Mouse (Mus musculus) ES-Bruce4 (cell line): Measurements from ENCODE around the gene Dcaf1. TPM values are rescaled to one million over a fixed set of nuclear protein-coding genes. Genes with fewer than 3 reads are reported as not detected.

ENCODE experiments used
- H3K27ac ChIP-seq: 2 replicates; pipeline ENCODE4 v1.5.1; 2012; ENCODE audit warnings: low read length, inconsistent platforms; ENCODE audit not compliant: insufficient read depth
- H3K27me3 ChIP-seq: 2 replicates; pipeline ENCODE4 v1.6.1; 2012; ENCODE audit warnings: mild to moderate bottlenecking, low read length, inconsistent platforms; ENCODE audit not compliant: control insufficient read depth, poor library complexity, insufficient read depth, severe bottlenecking
- H3K36me3 ChIP-seq: 2 replicates; pipeline ENCODE4 v1.6.1; 2012; ENCODE audit warnings: inconsistent platforms, mild to moderate bottlenecking, low read length, moderate library complexity; ENCODE audit not compliant: control insufficient read depth, poor library complexity, insufficient read depth, severe bottlenecking
- H3K4me1 ChIP-seq: one replicate; pipeline ENCODE4 v1.8.1; 2011; ENCODE audit warnings: low read length; ENCODE audit not compliant: control insufficient read depth, insufficient read depth
- H3K4me3 ChIP-seq: 2 replicates; pipeline ENCODE4 v1.5.1; 2011; ENCODE audit warnings: low read depth, mild to moderate bottlenecking, low read length
- H3K9ac ChIP-seq: 2 replicates; pipeline ENCODE4 v1.6.1; 2012; ENCODE audit warnings: low read depth, mild to moderate bottlenecking, inconsistent platforms; ENCODE audit not compliant: poor library complexity, severe bottlenecking
- H3K9me3 ChIP-seq: replicated peaks from 2 replicates; pipeline ENCODE4 v1.6.1; 2012; ENCODE audit warnings: mild to moderate bottlenecking, low read length, inconsistent platforms; ENCODE audit not compliant: control insufficient read depth, poor library complexity, insufficient read depth, severe bottlenecking
- CTCF ChIP-seq: IDR thresholded peaks from one replicate; pipeline ENCODE4 v1.8.1; 2011; ENCODE audit warnings: low read depth, low read length
- EP300 ChIP-seq: IDR thresholded peaks from 2 replicates; pipeline ENCODE4 v1.6.1; 2011; ENCODE audit warnings: low read depth, low read length; ENCODE audit not compliant: insufficient read depth
- POLR2A ChIP-seq: IDR thresholded peaks from one replicate; pipeline ENCODE4 v1.8.1; 2011; ENCODE audit warnings: low read length; ENCODE audit not compliant: insufficient read depth
- polyA plus RNA-seq: library from polyadenylated mRNA; stranded (reverse); fragments of >200 nt; gene quantifications from 2 replicates; pipeline ENCODE4 v1.2.4, GENCODE M21; 2011; ENCODE audit warnings: low read depth; ENCODE audit not compliant: missing spikeins, insufficient read depth, insufficient read length

Gene Dcaf1
- polyA plus RNA-seq, 1 experiment: 65.9 TPM

DNA sequence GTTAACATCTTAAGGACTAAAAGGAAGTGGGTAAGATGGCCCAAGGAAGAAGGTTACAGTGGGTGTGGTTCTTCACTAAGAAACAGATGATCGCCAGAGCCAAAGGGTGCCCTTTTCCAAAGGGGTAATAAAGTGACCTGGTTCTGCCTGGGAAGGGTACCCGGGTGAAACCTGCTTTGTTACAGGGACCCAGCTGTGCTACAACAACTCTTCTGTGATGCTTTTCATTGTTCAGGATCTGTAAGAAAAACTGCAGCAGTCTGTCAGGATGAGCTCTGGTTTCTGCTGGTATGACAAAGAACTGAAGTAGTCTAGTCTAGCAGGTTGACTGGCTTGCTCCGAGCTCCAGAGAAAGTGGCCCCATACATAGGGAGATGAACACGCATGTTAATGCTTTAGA is 60.5 kb downstream of the Dcaf1 start:
- Histone ChIP-seq H3K9me3 (no peaks in the 10 kb centered on the region), H3K4me1 (no peaks in the 10 kb centered on the region), H3K9ac (no peak overlapping the region)

GRCm38 (mm10) chr9:106883085-106883484 is 61.4 kb downstream of the Dcaf1 start:
- Histone ChIP-seq H3K36me3 (peaks cover 14% of the 10 kb centered on the region), H3K4me3 (no peak overlapping the region), H3K27ac (no peak overlapping the region), H3K27me3 (no peaks in the 10 kb centered on the region), H3K4me1 (no peaks in the 10 kb centered on the region), H3K9me3 (no peaks in the 10 kb centered on the region), H3K9ac (no peak overlapping the region)
- TF ChIP-seq EP300 (no peak), CTCF (no peak), POLR2A (no peak)

More for the DNA sequence above, 60.5 kb downstream of the Dcaf1 start:
- Histone ChIP-seq H3K36me3 (peaks cover 18% of the 10 kb centered on the region), H3K27me3 (no peaks in the 10 kb centered on the region), H3K27ac (no peak overlapping the region), H3K4me3 (no peak overlapping the region)
- TF ChIP-seq EP300: no peak
- TF ChIP-seq POLR2A: no peak
- TF ChIP-seq CTCF: no peak

GRCm38 (mm10) chr9:106884306-106884705 is 62.6 kb downstream of the Dcaf1 start:
- TF ChIP-seq EP300 (no peak), POLR2A (no peak), CTCF (no peak)
- peak overlapping the region; percentile 97; the same call in 1 of the 2 replicates for H3K9ac ChIP-seq
- no peaks in the 10 kb centered on the region for H3K9me3 ChIP-seq
- no peaks in the 10 kb centered on the region for H3K27me3 ChIP-seq
- H3K27ac ChIP-seq: no peak overlapping the region
- peak overlapping the region; percentile 94 for H3K4me3 ChIP-seq
- H3K36me3 ChIP-seq: peaks cover 24% of the 10 kb centered on the region
- H3K4me1 ChIP-seq: peaks cover 2% of the 10 kb centered on the region

GRCm38 (mm10) chr9:106884996-106885900 is 63.6 kb downstream of the Dcaf1 start:
- Histone ChIP-seq H3K27me3 (no peaks in the 10 kb centered on the region), H3K4me3 (peak overlapping the region; percentile 94), H3K36me3 (peaks cover 26% of the 10 kb centered on the region), H3K9me3 (no peaks in the 10 kb centered on the region), H3K27ac (no peak overlapping the region), H3K4me1 (peaks cover 2% of the 10 kb centered on the region), H3K9ac (peak overlapping the region; percentile 97)
- no peak for TF ChIP-seq EP300
- TF ChIP-seq CTCF: no peak
- TF ChIP-seq POLR2A: no peak

DNA sequence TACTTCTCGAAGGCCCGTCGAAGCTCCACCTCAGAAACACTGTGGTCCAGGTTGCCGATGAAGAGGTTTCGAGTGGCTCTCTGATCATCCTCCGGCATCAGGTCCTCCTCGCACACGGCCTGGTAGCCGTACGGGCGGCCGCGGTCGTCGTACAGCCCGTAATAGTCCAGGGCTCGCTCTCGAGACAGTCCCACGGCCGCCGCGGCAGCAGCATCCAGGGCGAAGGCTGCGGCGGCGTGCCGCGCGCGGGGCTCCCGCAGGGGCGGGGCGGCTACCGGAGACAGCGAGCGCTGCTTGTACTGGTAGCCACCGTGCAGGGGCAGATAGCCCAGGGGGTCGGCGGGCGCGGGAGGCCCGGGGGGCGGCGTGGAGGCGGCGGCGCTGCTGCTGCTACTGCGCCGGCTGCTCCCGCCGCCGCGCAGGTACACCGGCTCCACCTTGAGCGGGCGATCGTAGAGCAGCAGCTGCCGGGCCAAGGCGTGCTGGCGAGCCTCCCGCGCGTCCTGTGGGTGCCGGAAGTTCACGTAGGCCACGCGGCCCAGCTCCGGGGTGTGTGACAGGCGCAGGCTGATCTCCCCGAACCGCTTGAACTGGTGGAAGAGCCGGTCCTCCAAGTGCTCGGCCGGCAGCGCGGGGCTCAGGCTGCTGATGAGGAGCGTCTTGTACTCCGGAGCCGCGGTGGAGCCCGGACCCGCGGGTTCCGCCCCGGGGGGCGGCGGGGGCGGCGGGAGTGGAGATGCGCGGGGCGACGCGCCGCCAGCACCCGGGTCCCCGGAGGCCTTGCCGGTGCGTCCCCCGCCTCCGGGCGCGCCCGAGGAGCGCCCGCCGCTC is 64.4 kb downstream of the Dcaf1 start:
- TF ChIP-seq POLR2A (no peak), EP300 (no peak)
- peak overlapping the region; percentile 97 for H3K9ac ChIP-seq
- H3K27me3 ChIP-seq: no peaks in the 10 kb centered on the region
- peak overlapping the region; percentile 94 for H3K4me3 ChIP-seq
- H3K9me3 ChIP-seq: no peaks in the 10 kb centered on the region
- H3K4me1 ChIP-seq: peaks cover 2% of the 10 kb centered on the region
- no peak overlapping the region for H3K27ac ChIP-seq
- H3K36me3 ChIP-seq: peaks cover 30% of the 10 kb centered on the region
